Mouse (Mus musculus) layer of hippocampus, postnatal 14 days (tissue): ENCODE data around the gene Caly. TPM values are rescaled to one million over a fixed set of nuclear protein-coding genes. Genes with fewer than 3 reads are reported as not detected.

Source experiments
- DNase-seq, 2 experiments: peaks; one replicate each; pipeline ENCODE4 v3.0.0; 2021 to 2022; ENCODE audit warnings: low spot score in 2 of 2, mixed read lengths in 1 of 2
- total RNA-seq, 2 experiments: library from RNA; stranded (reverse); gene quantifications; 2 replicates each; pipeline ENCODE4 v1.2.3; 2021

Gene Caly
- total RNA-seq, 2 experiments from 2014 or later: 203 to 219 TPM

DNA sequence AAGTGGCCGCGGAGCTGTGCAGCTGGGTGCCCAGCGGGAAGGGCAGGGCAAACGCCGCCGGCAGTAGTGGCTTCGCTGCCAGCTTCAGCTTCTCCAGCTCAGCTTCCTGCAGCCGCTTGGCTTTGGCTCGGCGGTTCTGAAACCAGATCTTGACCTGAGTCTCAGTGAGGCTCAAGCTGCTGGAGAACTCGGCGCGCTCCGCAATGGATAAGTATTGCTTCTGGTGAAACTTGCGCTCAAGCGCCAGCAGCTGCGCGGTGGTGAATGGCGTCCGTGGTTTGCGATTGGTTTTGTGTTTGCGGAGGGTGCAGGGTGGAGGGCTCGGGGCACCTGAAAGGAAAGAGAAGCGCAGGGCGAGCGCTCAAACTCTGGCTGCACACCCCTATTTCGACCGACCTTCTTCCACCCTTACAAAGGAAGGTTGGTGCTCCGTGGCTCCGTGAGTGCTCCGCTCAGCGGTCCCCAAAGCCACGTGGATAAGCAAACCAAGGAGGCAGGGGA, 34.5 kb downstream of the Caly start:
- DNase-seq: no peak

DNA sequence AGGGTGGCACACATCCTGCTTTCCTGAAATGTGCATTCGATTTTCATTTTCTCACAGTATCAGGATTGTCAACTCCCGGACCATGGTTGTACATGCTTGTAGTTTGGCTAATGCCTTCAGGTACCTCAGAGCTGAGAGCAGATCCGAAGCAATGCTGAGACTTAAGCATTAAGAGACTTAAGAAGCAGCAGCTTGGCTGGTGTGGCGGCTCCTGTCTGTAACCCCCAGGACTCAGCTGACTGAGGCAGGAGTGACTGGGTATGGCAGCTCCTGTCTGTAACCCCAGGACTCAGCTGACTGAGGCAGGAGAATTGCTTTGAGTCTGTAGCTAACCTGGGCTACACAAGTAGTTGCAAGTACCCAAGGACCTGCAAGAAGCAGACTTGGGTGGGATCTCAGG, 36.8 kb downstream of the Caly start:
- no peak for DNase-seq

DNA sequence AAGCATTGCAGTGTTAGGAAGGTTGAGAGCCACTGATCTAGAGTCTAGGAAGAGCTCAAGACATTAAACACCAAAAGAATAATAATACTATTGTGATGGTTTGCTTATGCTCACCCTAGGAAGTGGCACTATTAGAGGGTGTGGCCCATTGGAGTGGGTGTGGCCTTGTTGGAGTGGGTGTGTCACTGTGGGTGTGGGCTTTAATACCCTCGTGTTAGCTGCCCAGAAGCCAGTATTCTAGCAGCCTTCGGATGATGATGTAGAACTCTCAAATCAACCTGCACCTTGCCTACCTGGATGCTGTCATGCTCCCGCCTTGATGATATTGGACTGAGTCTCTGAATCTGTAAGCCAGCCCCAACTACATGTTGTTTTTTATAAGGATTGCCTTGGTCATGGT, 39.6 kb downstream of the Caly start:
- no peak for DNase-seq

DNA sequence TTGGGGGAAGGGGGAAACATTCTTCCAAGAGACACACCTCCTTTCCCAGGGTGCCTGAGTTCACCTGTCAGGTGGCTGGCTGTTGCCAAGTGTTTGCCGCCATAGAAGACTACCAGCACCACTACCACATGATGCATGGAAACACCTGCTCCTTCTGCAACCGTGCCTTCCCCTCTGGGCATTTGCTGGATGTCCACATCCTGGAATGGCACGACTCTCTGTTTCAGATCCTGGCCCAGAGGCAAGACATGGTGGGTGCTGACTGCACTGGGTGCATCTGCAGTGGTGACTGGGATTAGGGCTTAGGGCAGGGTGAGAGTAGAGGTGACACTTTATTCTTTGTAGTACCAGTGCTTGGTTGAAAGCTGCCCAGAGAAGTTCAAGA, 45.2 kb downstream of the Caly start:
- no peak for DNase-seq

DNA sequence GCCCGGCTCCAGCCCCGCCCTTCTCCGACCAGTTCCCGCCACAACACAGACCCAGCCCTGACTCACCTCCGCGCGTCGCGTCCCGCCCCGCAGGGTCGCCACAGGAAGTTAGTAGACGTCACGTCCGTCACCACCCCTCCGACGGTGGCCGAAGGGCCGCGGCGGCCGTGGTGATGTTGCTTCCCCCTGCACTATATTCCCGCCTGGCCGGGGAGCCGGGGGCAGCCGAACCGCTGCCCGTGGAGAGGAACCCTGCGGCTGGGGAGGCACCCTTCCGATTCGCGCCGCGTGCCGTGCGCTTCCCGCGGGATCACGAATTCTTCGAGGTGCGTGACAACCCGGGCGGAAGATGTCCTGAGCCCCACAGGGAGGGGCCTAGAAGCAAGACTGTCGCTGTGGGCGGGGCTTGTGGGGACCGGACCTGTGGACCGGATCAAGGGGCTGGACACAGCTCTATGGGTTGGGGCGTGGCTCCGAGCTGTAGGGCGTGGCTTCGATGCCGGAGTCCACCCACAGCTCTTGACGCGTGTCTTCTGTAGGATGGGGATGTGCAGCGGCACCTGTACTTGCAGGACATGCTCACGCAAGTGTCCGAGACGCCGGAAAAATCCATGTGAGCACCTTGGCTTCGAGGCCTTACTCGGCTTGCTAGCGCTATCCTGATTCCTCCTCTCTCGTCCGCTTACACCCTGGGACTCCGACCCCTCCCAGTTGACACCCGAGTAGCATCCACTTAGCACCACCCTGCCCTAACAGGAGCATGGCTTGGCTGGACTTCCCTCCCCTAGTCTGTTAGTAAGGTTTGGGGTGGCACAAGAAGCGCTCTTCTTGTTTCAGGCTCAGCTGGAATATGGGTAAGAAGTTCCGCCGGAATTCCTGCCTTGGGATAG, 45.8 kb downstream of the Caly start, which contains the start of the genes Zfp511 and Tubgcp2:
TSS of gene Zfp511 (plus strand) at position 111 of the 890 bp plus-strand sequence.
TSS of gene Tubgcp2 (minus strand) at position 389 of the 890 bp plus-strand sequence.
- DNase-seq: peak; percentile 91 to 93

DNA sequence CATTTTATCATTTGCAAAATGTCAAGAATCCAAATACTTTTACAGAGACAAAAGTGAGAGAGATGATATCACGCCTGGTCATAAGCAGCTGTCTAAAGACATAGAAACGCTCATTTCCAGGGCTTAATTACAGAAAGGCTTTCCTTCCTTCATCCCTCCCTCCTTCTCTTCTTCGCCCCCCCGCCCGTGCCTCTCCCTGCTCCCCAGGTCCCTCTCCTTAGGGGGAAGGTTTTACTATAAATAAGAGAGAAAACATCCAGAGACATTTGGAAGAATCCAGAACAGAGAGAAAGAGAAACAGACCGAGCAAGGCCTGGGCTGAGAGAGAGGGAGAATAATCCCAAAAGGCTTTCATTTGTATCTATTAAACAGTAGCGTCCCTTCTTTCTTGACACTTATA, 46.9 kb downstream of the Caly start:
- DNase-seq: no peak

DNA sequence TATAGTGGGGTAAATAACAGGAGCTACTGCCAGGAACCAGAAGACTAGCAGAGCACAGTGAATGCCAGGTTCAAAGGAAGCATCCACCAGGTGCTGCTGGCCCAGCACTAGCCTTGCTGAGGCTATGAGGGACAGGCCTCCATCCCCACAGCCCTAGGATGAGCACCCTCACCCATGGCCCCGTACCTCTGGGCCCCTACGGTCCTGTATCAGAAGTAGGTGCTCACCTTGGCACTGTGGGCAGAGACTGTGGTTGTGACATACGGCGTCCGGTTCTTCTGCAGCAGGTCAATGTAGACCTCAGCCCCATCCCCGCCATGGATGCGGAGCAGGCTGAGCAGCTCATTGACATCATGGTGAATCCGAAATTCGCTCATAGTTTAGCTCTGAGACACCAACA, 49.0 kb downstream of the Caly start:
- no peak for DNase-seq

DNA sequence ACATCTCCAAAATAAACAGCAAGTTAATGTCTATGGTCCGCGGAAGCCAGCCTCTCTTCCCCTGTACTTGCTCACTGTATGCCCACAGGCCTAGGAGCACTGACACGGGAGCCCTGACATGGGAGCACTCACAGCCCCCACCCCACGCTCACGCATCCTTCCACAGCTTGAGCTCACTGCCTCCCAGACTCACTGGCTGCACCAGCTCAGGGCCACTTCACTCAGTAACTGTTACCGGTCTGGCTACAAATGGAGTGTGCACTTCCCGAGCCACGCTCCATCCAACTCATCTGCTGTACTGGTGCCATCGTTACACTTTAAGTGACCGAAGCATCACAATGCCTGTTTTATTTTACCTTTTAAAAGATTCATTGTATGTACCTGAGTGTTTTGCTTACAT, 50.0 kb downstream of the Caly start:
- no peak for DNase-seq

DNA sequence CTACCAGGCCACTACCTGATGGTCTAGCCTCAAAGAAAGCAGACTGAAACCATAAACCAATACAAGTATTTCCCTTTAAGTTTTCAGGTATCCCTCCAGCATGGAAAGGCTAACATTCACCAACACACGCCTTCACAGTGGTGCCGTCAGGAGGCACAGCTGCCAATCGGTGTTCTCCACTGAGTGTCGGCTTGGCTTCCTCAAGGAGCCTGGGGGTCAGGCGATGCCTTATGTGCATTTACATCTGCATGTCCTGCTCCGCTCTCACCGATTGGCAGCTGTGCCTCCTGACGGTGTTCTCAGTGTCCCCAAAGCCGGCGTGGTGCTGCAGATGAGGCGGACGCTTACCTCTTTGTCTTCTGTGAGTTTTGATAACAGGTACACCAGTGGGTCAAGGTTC, 50.6 kb downstream of the Caly start:
- DNase-seq: no peak

Other genes starting within 250 kb of the Caly start
- gene Adgra1, start 248.4 kb downstream of the Caly start, total RNA-seq: 10 to 100 TPM; 43.6 to 61.8 TPM
- 10 to 100 TPM; 78.2 to 96.6 TPM for gene Kndc1, start 187.9 kb downstream of the Caly start, total RNA-seq
- not detected for gene Utf1, start 138.8 kb downstream of the Caly start, total RNA-seq
- under 1 TPM; 0.39 to 0.83 TPM for gene 6430531B16Rik, start 103.8 kb downstream of the Caly start, total RNA-seq
- 1 to 10 TPM; 1.5 to 1.9 TPM for gene Adam8, start 90.0 kb downstream of the Caly start, total RNA-seq
- 10 to 100 TPM; 21.9 to 25.7 TPM for gene Zfp511, start 46.2 kb downstream of the Caly start, total RNA-seq
- 10 to 100 TPM; 34.9 to 39.3 TPM for gene Tubgcp2, start 45.9 kb downstream of the Caly start, total RNA-seq
- under 1 TPM; 0.37 to 0.64 TPM for gene Msx3, start 33.5 kb downstream of the Caly start, total RNA-seq
- not detected for gene Prap1, start 10.8 kb upstream of the Caly start, total RNA-seq
- 10 to 100 TPM; 37.6 to 37.8 TPM for gene Fuom, start 19.9 kb upstream of the Caly start, total RNA-seq
- 1 to 10 TPM; 3.8 to 6.1 TPM for gene Paox, start 33.3 kb upstream of the Caly start, total RNA-seq
- gene Echs1, start 33.9 kb upstream of the Caly start, total RNA-seq: 10 to 100 TPM; 52.6 to 56.0 TPM
- gene Mtg1, start 55.0 kb upstream of the Caly start, total RNA-seq: 10 to 100 TPM; 21.8 to 23.6 TPM
- gene Sprn, start 72.3 kb upstream of the Caly start, total RNA-seq: 100 to 1,000 TPM; 192 to 199 TPM
- not detected for gene Olfr522, start 82.2 kb upstream of the Caly start, total RNA-seq
- gene Olfr523, start 90.7 kb upstream of the Caly start, total RNA-seq: under 1 TPM; 0.12 to 0.24 TPM
- not detected for gene Olfr524, start 123.4 kb upstream of the Caly start, total RNA-seq
- under 1 TPM; 0.85 to 0.98 TPM for gene Cd163l1, start 135.7 kb upstream of the Caly start, total RNA-seq
- under 1 TPM; 0.23 to 0.33 TPM for gene 5830411N06Rik, start 164.7 kb upstream of the Caly start, total RNA-seq
- not detected for gene Olfr525, start 238.3 kb upstream of the Caly start, total RNA-seq